Mouse (Mus musculus): ENCODE data around the gene Tsga13. TPM values are rescaled to one million over a fixed set of nuclear protein-coding genes. Genes with fewer than 3 reads are reported as not detected.

The Tsga13 gene
- polyA plus RNA-seq (2015; fragmentation: Nextera tagmentation; extraction: Ambion mirVana) = 0.18 TPM in 1 of 2 replicates, not detected in the other

GRCm38 (mm10) chr6:30915473-30915872, at the start of gene Tsga13:
Gene Tsga13 (minus strand): TSS chr6:30915573.

GRCm38 (mm10) chr6:30958736-30959540, 43.6 kb upstream of the Tsga13 start, which contains the start of gene Klf14:
Gene Klf14 (minus strand): TSS chr6:30959078.

GRCm38 (mm10) chr6:30896195-30896985, 19.0 kb downstream of the Tsga13 start, which contains the start of gene Copg2:
Gene Copg2 (minus strand): TSS chr6:30896794.

Other genes with a start within 250 kb of the Tsga13 start
- gene Cep41, start 221.8 kb downstream of the Tsga13 start, polyA plus RNA-seq (2015; fragmentation: Nextera tagmentation; extraction: Ambion mirVana) = 5.9 and 7.3 TPM in 2 replicates
- 181 and 191 TPM in 2 replicates for gene Mest, start 192.0 kb downstream of the Tsga13 start, polyA plus RNA-seq (2015; fragmentation: Nextera tagmentation; extraction: Ambion mirVana)
- 16.3 and 18.2 TPM in 2 replicates for gene Copg2, start 18.8 kb downstream of the Tsga13 start, polyA plus RNA-seq (2015; fragmentation: Nextera tagmentation; extraction: Ambion mirVana)
- 1.3 and 1.5 TPM in 2 replicates for gene Klf14, start 43.5 kb upstream of the Tsga13 start, polyA plus RNA-seq (2015; fragmentation: Nextera tagmentation; extraction: Ambion mirVana)

All from urinary bladder, postnatal 0 days (tissue).